Comparison of ENCODE assay signal across 10 mouse cellular contexts in the genomic region with DNA sequence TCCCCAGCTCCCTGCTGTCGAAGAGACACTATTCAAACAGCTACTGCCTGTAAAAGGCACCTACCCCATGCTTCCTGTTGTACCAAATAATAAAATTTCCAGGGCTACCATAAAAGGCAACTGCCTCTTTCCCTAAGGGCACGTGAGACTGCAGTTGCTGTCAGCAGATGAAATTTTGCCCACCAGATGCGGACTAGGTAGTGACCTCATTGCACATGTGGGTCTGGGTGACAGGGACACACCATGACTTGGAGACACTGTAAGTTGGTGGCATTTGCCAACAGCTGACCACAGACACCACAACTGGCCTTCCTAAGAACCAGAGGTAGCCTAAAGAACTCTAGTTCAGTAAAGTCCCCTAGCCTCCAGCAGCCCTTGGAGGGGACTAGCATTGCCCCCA. TPM values are rescaled to one million over a fixed set of nuclear protein-coding genes. Genes with fewer than 3 reads are reported as not detected.
A peak's percentile ranks its signal among the peaks of the same experiment; 100 is the strongest.
DNase-seq lines count a peak whose midpoint lies in the region; ATAC-seq and TF ChIP-seq lines count a peak whose summit lies in the region.
"Had no signal": no experiment of that assay in that cellular context is flagged by ENCODE, and none has a peak within 500 bp of the region (broad histone marks: within the 10 kb centered on the region; RNA-seq: fewer than 3 reads in every experiment).

No protein-coding gene starts in this region.

- 21% methylated on average over 3 of the region's 3 CpGs for WGBS in macrophage (ENCODE audit: missing documents)

- peak; percentile 17 to 38 for ATAC-seq in hematopoietic stem cell, adult 5-6 weeks (replicated peaks in 1 of 2; ENCODE audit: insufficient read depth in 1 of 2, low FRiP score in 2 of 2, low TSS enrichment in 1 of 2, low read depth in 1 of 2, poor library complexity in 2 of 2, severe bottlenecking in 2 of 2)

- intact Hi-C loops in heart, postnatal 10 days (cut with DNase I): no loop called here

- no peak for TF ChIP-seq CTCF in layer of hippocampus, adult 2 months (conservative IDR thresholded peaks at IDR 0.05)

- peak overlapping the region; percentile 67 for H3K27ac ChIP-seq in macrophage
- no peak overlapping the region for H3K27ac ChIP-seq in layer of hippocampus, adult 2 months

- no peaks in the 10 kb centered on the region for H3K36me3 ChIP-seq in macrophage (ENCODE audit: inconsistent target)

- no peaks in the 10 kb centered on the region for H3K79me2 ChIP-seq in macrophage (ENCODE audit: inconsistent target)

- H3K4me3 ChIP-seq in macrophage (ENCODE audit: inconsistent target): no peak overlapping the region
- H3K4me3 ChIP-seq in layer of hippocampus, adult 2 months: no peak overlapping the region
- H3K4me3 ChIP-seq: myocyte had no signal

- DNase-seq in heart, adult 11 months: peak; percentile 82
- DNase-seq in heart, postnatal 10 days: no peak
- DNase-seq in 416B (ENCODE audit: low read depth): peak; percentile 64
- DNase-seq in layer of hippocampus, postnatal 14 days (ENCODE audit: low spot score in 2 of 2): no peak
- no peak for DNase-seq in urinary bladder, postnatal 36 days (ENCODE audit: low spot score in 2 of 2)
- no peak for DNase-seq in layer of hippocampus, adult 2 months (ENCODE audit: low spot score in 2 of 2)
- DNase-seq: kidney, postnatal 14 days had no signal

RNA-seq across cellular contexts. Expression of gene Tent5c, which starts 50.0 kb away (rescaled TPM):
- 10 to 100 TPM; 20.8 to 44.2 TPM for total RNA-seq in heart, postnatal 10 days (2021)
- total RNA-seq in hematopoietic stem cell, adult 5-6 weeks (2017): 2.2 and 2.4 TPM in 2 replicates
- total RNA-seq in macrophage (2018; cell fraction: chromatin; rRNA removed): 10 to 100 TPM in 22 of 26 experiments, 1 to 10 TPM in 4; 5.1 to 23.9 (median 13.0) TPM
- total RNA-seq in macrophage (2018; cell fraction: cytosol; rRNA removed): 10 to 100 TPM; 17.4 to 45.1 (median 23.7) TPM
- total RNA-seq in macrophage (2018; cell fraction: nucleus; rRNA removed): 10 to 100 TPM in 25 of 26 experiments, 1 to 10 TPM in 1; 9.2 to 49.1 (median 26.0) TPM
- 6.4 to 13.5 TPM (median 8.3 TPM) in 3 replicates for polyA plus RNA-seq in macrophage (2018)
- total RNA-seq in layer of hippocampus, postnatal 14 days (2021): 1 to 10 TPM; 3.7 to 4.2 TPM
- total RNA-seq in layer of hippocampus, adult 2 months (2021): 1 to 10 TPM; 2.3 to 2.4 TPM

Comparison
In these comparisons a context has a peak if more than half of its experiments do, and no peak if none do; other contexts are left out.
1. DNase-seq: peak in heart, adult 11 months (single experiment) and 416B (single experiment); none in heart, postnatal 10 days (0 of 2), layer of hippocampus, postnatal 14 days (0 of 2), urinary bladder, postnatal 36 days (0 of 2) and layer of hippocampus, adult 2 months (0 of 2).